Mouse (Mus musculus) ES-E14 (cell line): ENCODE measurements around the gene Col4a1. TPM values are rescaled to one million over a fixed set of nuclear protein-coding genes. Genes with fewer than 3 reads are reported as not detected.
A peak's percentile ranks its signal among the peaks of the same experiment; 100 is the strongest.

ENCODE experiments used
- DNase-seq: peaks from one replicate; pipeline ENCODE4 v3.0.0-alpha.2; 2013; ENCODE audit warnings: low read depth, low spot score
- H3K27ac ChIP-seq: 2 replicates; pipeline ENCODE4 v1.5.1; 2012; ENCODE audit warnings: low read depth, mild to moderate bottlenecking, low read length, moderate library complexity, mixed read lengths; ENCODE audit not compliant: poor library complexity, insufficient read depth, severe bottlenecking
- H3K36me3 ChIP-seq: 2 replicates; pipeline ENCODE4 v1.6.1; 2012; ENCODE audit warnings: mild to moderate bottlenecking, low read length, moderate library complexity, mixed read lengths; ENCODE audit not compliant: control insufficient read depth, poor library complexity, insufficient read depth, severe bottlenecking
- H3K4me1 ChIP-seq, 2 experiments: fragments of 150-350 bp in 1 of 2; sonication (generic) in 1 of 2; 2 replicates each; pipeline ENCODE4 v1.6.1; 2012; ENCODE audit warnings: low read length in 2 of 2, mild to moderate bottlenecking in 1 of 2, mixed read lengths in 1 of 2; ENCODE audit not compliant: control insufficient read depth in 2 of 2, insufficient read depth in 2 of 2, poor library complexity in 1 of 2
- H3K4me3 ChIP-seq, 2 experiments: fragments of 150-350 bp in 1 of 2; sonication (generic) in 1 of 2; 2 replicates each; pipeline ENCODE4 v1.5.1; 2012; ENCODE audit warnings: low read length in 2 of 2, low read depth in 1 of 2, mild to moderate bottlenecking in 1 of 2, mixed read lengths in 1 of 2; ENCODE audit not compliant: insufficient read depth in 1 of 2, poor library complexity in 1 of 2, severe bottlenecking in 1 of 2
- H3K9ac ChIP-seq: 2 replicates; pipeline ENCODE4 v1.6.1; 2012; ENCODE audit warnings: low read depth, mild to moderate bottlenecking, low read length, mixed read lengths; ENCODE audit not compliant: poor library complexity, insufficient read depth, severe bottlenecking
- H3K9me3 ChIP-seq: fragments of 150-350 bp; sonication (generic); 2 replicates; pipeline ENCODE4 v1.6.1; 2012; ENCODE audit warnings: low read depth, mild to moderate bottlenecking, low read length; ENCODE audit not compliant: control insufficient read depth, insufficient read depth
- CHD2 ChIP-seq: IDR thresholded peaks from 2 replicates; pipeline ENCODE4 v1.6.1; 2014; ENCODE audit warnings: mild to moderate bottlenecking, low read depth, low read length, inconsistent platforms
- HCFC1 ChIP-seq: IDR thresholded peaks from 2 replicates; pipeline ENCODE4 v1.6.1; 2012; ENCODE audit warnings: low read length, inconsistent platforms, borderline replicate concordance; ENCODE audit not compliant: insufficient read depth
- MAFK ChIP-seq: IDR thresholded peaks from 2 replicates; pipeline ENCODE4 v1.6.1; 2014; ENCODE audit warnings: mild to moderate bottlenecking, low read depth, low read length, inconsistent platforms; ENCODE audit not compliant: insufficient read depth
- ZC3H11A ChIP-seq: IDR thresholded peaks from 2 replicates; pipeline ENCODE4 v1.6.1; 2012; ENCODE audit warnings: low read depth, mild to moderate bottlenecking, inconsistent platforms, low read length, borderline replicate concordance
- ZNF384 ChIP-seq: IDR thresholded peaks from 2 replicates; pipeline ENCODE4 v1.6.1; 2012; ENCODE audit warnings: low read depth, low read length, inconsistent platforms
- in situ Hi-C, 2 experiments: fragments of 600-800 bp; cut with MboI; formaldehyde crosslinking; loops; one replicate each; pipeline ENCODE4 v1.15.1; 2025; ENCODE audit warnings: low sequenced_read_pairs in 2 of 2, inconsistent platforms in 1 of 2; ENCODE audit not compliant: unreplicated experiment in 2 of 2
- total RNA-seq: library from RNA; depleted of rRNA; stranded (reverse); fragments of 300-350 nt; gene quantifications from 2 replicates; pipeline ENCODE4 v1.2.3, GENCODE M21; 2012

Gene Col4a1
- total RNA-seq, 1 experiment: 198 TPM

- TF ChIP-seq ZNF384: no peak
- TF ChIP-seq CHD2: peak; percentile 21; the same call in 1 of the 2 replicates
- Histone ChIP-seq H3K27ac (no peak overlapping the region), H3K9ac (no peak overlapping the region), H3K36me3 (no peaks in the 10 kb centered on the region), H3K9me3 (no peaks in the 10 kb centered on the region), H3K4me1 (peaks cover 0 to 8% of the 10 kb centered on the region in 2 experiments; a peak in 1 of 4 replicates), H3K4me3 (no peak overlapping the region)
- in situ Hi-C loops: loop anchor here (25.0 kb wide), 1 partner anchor 1079 kb away; the partner anchor contains the start of gene Sox1 (in 2 of the 2)
- DNase-seq: peak; percentile 16
Observed at GRCm38 (mm10) chr8:11308570-11308998, 4.0 kb downstream of the Col4a1 start.

DNA sequence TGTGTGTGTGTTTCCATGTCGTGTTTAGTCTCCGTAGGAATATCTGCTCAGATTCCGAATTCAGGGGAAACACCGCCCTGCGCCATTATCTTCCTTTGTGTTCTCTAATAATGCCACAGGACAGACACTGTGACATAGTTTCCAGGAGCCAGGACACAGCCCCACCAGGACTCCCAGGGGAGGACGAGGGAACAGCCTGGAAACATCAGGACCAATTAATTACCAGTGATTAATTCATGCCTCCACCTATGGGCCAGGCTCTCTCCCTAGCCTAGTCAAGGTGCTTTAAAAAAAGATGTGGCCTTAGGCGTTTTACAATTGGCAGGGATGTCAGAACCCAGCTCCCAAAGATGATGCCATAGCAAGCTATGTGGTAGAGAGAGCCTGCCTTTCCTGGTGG, 5.2 kb downstream of the Col4a1 start:
- H3K9me3 ChIP-seq: no peaks in the 10 kb centered on the region
- DNase-seq: no peak
- no peak overlapping the region for H3K4me3 ChIP-seq
- H3K4me1 ChIP-seq: peaks cover 0 to 8% of the 10 kb centered on the region in 2 experiments; a peak in 1 of 4 replicates
- H3K9ac ChIP-seq: no peak overlapping the region
- H3K36me3 ChIP-seq: no peaks in the 10 kb centered on the region
- in situ Hi-C loops: loop anchor here (25.0 kb wide), 1 partner anchor 1080 kb away; the partner anchor contains the start of gene Sox1 (in 2 of the 2)
- no peak for TF ChIP-seq CHD2
- TF ChIP-seq HCFC1: no peak
- no peak for TF ChIP-seq ZC3H11A
- no peak for TF ChIP-seq MAFK
- TF ChIP-seq ZNF384: no peak
- no peak overlapping the region for H3K27ac ChIP-seq

GRCm38 (mm10) chr8:11305539-11305938, 7.1 kb downstream of the Col4a1 start:
- H3K4me1 ChIP-seq: peaks cover 0 to 8% of the 10 kb centered on the region in 2 experiments; a peak in 1 of 4 replicates
- H3K4me3 ChIP-seq: no peak overlapping the region
- H3K27ac ChIP-seq: no peak overlapping the region
- H3K36me3 ChIP-seq: no peaks in the 10 kb centered on the region
- no peak for TF ChIP-seq HCFC1
- TF ChIP-seq ZC3H11A: no peak
- TF ChIP-seq MAFK: no peak
- TF ChIP-seq ZNF384: no peak
- no peak for TF ChIP-seq CHD2
- DNase-seq: no peak
- in situ Hi-C loops: loop anchor here (25.0 kb wide), 1 partner anchor 1082 kb away; the partner anchor contains the start of gene Sox1 (in 2 of the 2)
- H3K9me3 ChIP-seq: no peaks in the 10 kb centered on the region
- no peak overlapping the region for H3K9ac ChIP-seq

DNA sequence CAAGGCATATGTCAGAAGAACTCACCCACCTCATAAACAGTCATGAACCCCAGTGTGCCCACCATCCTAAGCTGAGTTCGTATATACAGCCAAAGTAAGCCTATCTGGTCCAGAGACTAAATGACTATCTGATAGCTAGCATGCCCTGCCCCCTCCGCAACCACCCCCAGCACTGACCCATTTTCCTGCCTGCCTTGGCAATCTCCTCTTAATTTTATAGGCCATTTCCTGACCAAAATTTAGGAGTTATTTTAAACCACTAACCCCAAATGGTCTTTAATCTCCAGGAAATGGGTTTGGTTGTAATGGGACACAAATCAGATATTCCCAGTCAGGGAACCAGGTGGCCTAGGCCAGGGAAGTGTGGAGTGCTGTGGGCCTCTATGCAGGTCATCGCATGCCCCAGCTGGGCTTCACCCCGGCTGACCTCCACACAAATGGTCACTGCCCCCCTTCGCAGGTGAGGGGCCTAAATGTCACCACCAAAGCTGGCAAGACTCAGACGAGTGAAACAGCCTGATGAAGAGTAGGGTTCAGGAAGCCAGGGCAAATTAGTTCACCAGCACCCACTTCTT, 8.5 kb downstream of the Col4a1 start:
- Histone ChIP-seq H3K27ac (no peak overlapping the region), H3K4me1 (peaks cover 0 to 8% of the 10 kb centered on the region in 2 experiments; a peak in 1 of 4 replicates)

More for the DNA sequence above, 8.5 kb downstream of the Col4a1 start:
- H3K4me3 ChIP-seq: no peak overlapping the region
- in situ Hi-C loops: loop anchor here (25.0 kb wide), 1 partner anchor 1083 kb away; the partner anchor contains the start of gene Sox1 (in 2 of the 2)
- H3K36me3 ChIP-seq: no peaks in the 10 kb centered on the region
- DNase-seq: no peak
- no peak overlapping the region for H3K9ac ChIP-seq
- TF ChIP-seq CHD2: no peak
- no peak for TF ChIP-seq HCFC1
- no peak for TF ChIP-seq ZNF384
- no peak for TF ChIP-seq ZC3H11A
- TF ChIP-seq MAFK: no peak
- H3K9me3 ChIP-seq: no peaks in the 10 kb centered on the region
